Mouse (Mus musculus): ENCODE results near the gene Gfi1. TPM values are rescaled to one million over a fixed set of nuclear protein-coding genes. Genes with fewer than 3 reads are reported as not detected.

The Gfi1 gene
- polyA plus RNA-seq (2014; fragmentation: Nextera tagmentation; extraction: Ambion mirVana): 0.13 TPM in 1 of 2 replicates, not detected in the other

GRCm38 (mm10) chr5:107725435-107726261, at the start of gene Gfi1:
Gene Gfi1 (minus strand): TSS chr5:107726036.
- no peaks in the 10 kb centered on the region for H3K36me3 ChIP-seq (ENCODE audit: control insufficient read depth, insufficient read depth, low read length)
- H3K27me3 ChIP-seq (ENCODE audit: control insufficient read depth, insufficient read depth, low read length): peaks cover 84% of the 10 kb centered on the region
- H3K4me2 ChIP-seq (ENCODE audit: low read depth, severe bottlenecking): peak within 1 kb of the TSS; percentile 43
- H3K9me3 ChIP-seq (ENCODE audit: control insufficient read depth, low read length): no peaks in the 10 kb centered on the region
- peaks cover 32% of the 10 kb centered on the region for H3K4me1 ChIP-seq (ENCODE audit: control insufficient read depth, insufficient read depth, low read length)
- no peak within 1 kb of the TSS for H3K9ac ChIP-seq (ENCODE audit: low read length)
- ATAC-seq (ENCODE audit: insufficient number of reproducible peaks, low FRiP score, low TSS enrichment, low read depth) (no peak), DNase-seq (ENCODE audit: low spot score) (peak; percentile 67)
- 1% methylated on average over 37 of the region's 41 CpGs for whole genome bisulfite sequencing
- H3K27ac ChIP-seq (replicated peaks; ENCODE audit: low read depth, low read length): no peak within 1 kb of the TSS
- H3K4me3 ChIP-seq (ENCODE audit: low read depth, low read length): peak within 1 kb of the TSS; percentile 24

- no peak overlapping the region for H3K27ac ChIP-seq (replicated peaks; ENCODE audit: low read depth, low read length)
- H3K27me3 ChIP-seq (ENCODE audit: control insufficient read depth, insufficient read depth, low read length): no peaks in the 10 kb centered on the region
- no peak overlapping the region for H3K4me2 ChIP-seq (ENCODE audit: low read depth, severe bottlenecking)
- H3K9ac ChIP-seq (ENCODE audit: low read length): no peak overlapping the region
- ATAC-seq (ENCODE audit: insufficient number of reproducible peaks, low FRiP score, low TSS enrichment, low read depth) (no peak), DNase-seq (ENCODE audit: low spot score) (no peak)
- H3K4me1 ChIP-seq (ENCODE audit: control insufficient read depth, insufficient read depth, low read length): no peaks in the 10 kb centered on the region
- no peak overlapping the region for H3K4me3 ChIP-seq (ENCODE audit: low read depth, low read length)
- WGBS: 88% methylated on average over 5 of the region's 5 CpGs
- no peaks in the 10 kb centered on the region for H3K9me3 ChIP-seq (ENCODE audit: control insufficient read depth, low read length)
- peaks cover 3% of the 10 kb centered on the region; the same call in 1 of the 2 replicates for H3K36me3 ChIP-seq (ENCODE audit: control insufficient read depth, insufficient read depth, low read length)
These were observed 46.2 kb upstream of the Gfi1 start for GRCm38 (mm10) chr5:107772049-107772448.

- H3K36me3 ChIP-seq (ENCODE audit: control insufficient read depth, insufficient read depth, low read length): peaks cover 3% of the 10 kb centered on the region; the same call in 1 of the 2 replicates
- H3K27me3 ChIP-seq (ENCODE audit: control insufficient read depth, insufficient read depth, low read length): no peaks in the 10 kb centered on the region
- 96% methylated on average over 1 of the region's 1 CpGs for WGBS
- ATAC-seq (ENCODE audit: insufficient number of reproducible peaks, low FRiP score, low TSS enrichment, low read depth) (no peak), DNase-seq (ENCODE audit: low spot score) (no peak)
- no peak overlapping the region for H3K27ac ChIP-seq (replicated peaks; ENCODE audit: low read depth, low read length)
- H3K4me3 ChIP-seq (ENCODE audit: low read depth, low read length): no peak overlapping the region
- no peaks in the 10 kb centered on the region for H3K9me3 ChIP-seq (ENCODE audit: control insufficient read depth, low read length)
- no peak overlapping the region for H3K4me2 ChIP-seq (ENCODE audit: low read depth, severe bottlenecking)
- no peak overlapping the region for H3K9ac ChIP-seq (ENCODE audit: low read length)
- H3K4me1 ChIP-seq (ENCODE audit: control insufficient read depth, insufficient read depth, low read length): no peaks in the 10 kb centered on the region
These were observed 42.4 kb upstream of the Gfi1 start for GRCm38 (mm10) chr5:107768224-107768623.

- no peak for DNase-seq (ENCODE audit: low spot score)
- Histone ChIP-seq H3K27ac (replicated peaks; ENCODE audit: low read depth, low read length) (no peak overlapping the region), H3K4me1 (ENCODE audit: control insufficient read depth, insufficient read depth, low read length) (no peaks in the 10 kb centered on the region), H3K27me3 (ENCODE audit: control insufficient read depth, insufficient read depth, low read length) (no peaks in the 10 kb centered on the region), H3K36me3 (ENCODE audit: control insufficient read depth, insufficient read depth, low read length) (peaks cover 3% of the 10 kb centered on the region; the same call in 1 of the 2 replicates), H3K4me2 (ENCODE audit: low read depth, severe bottlenecking) (no peak overlapping the region), H3K4me3 (ENCODE audit: low read depth, low read length) (no peak overlapping the region), H3K9ac (ENCODE audit: low read length) (no peak overlapping the region), H3K9me3 (ENCODE audit: control insufficient read depth, low read length) (no peaks in the 10 kb centered on the region)
- WGBS: 94% methylated on average over 4 of the region's 4 CpGs
- ATAC-seq (ENCODE audit: insufficient number of reproducible peaks, low FRiP score, low TSS enrichment, low read depth): no peak
These were observed 40.1 kb upstream of the Gfi1 start for GRCm38 (mm10) chr5:107765946-107766345.

GRCm38 (mm10) chr5:107764486-107764885, 38.6 kb upstream of the Gfi1 start:
- Histone ChIP-seq H3K36me3 (ENCODE audit: control insufficient read depth, insufficient read depth, low read length) (peaks cover 3% of the 10 kb centered on the region; the same call in 1 of the 2 replicates), H3K27me3 (ENCODE audit: control insufficient read depth, insufficient read depth, low read length) (no peaks in the 10 kb centered on the region), H3K4me1 (ENCODE audit: control insufficient read depth, insufficient read depth, low read length) (no peaks in the 10 kb centered on the region), H3K4me3 (ENCODE audit: low read depth, low read length) (no peak overlapping the region), H3K27ac (replicated peaks; ENCODE audit: low read depth, low read length) (no peak overlapping the region), H3K9me3 (ENCODE audit: control insufficient read depth, low read length) (no peaks in the 10 kb centered on the region), H3K4me2 (ENCODE audit: low read depth, severe bottlenecking) (no peak overlapping the region), H3K9ac (ENCODE audit: low read length) (no peak overlapping the region)
- WGBS: 83% methylated on average over 1 of the region's 1 CpGs
- ATAC-seq (ENCODE audit: insufficient number of reproducible peaks, low FRiP score, low TSS enrichment, low read depth) (no peak), DNase-seq (ENCODE audit: low spot score) (no peak)

- Histone ChIP-seq H3K9ac (ENCODE audit: low read length) (no peak overlapping the region), H3K36me3 (ENCODE audit: control insufficient read depth, insufficient read depth, low read length) (peaks cover 3% of the 10 kb centered on the region; the same call in 1 of the 2 replicates), H3K4me3 (ENCODE audit: low read depth, low read length) (no peak overlapping the region), H3K4me2 (ENCODE audit: low read depth, severe bottlenecking) (no peak overlapping the region), H3K4me1 (ENCODE audit: control insufficient read depth, insufficient read depth, low read length) (no peaks in the 10 kb centered on the region), H3K9me3 (ENCODE audit: control insufficient read depth, low read length) (no peaks in the 10 kb centered on the region), H3K27me3 (ENCODE audit: control insufficient read depth, insufficient read depth, low read length) (no peaks in the 10 kb centered on the region), H3K27ac (replicated peaks; ENCODE audit: low read depth, low read length) (no peak overlapping the region)
- no peak for DNase-seq (ENCODE audit: low spot score)
- no peak for ATAC-seq (ENCODE audit: insufficient number of reproducible peaks, low FRiP score, low TSS enrichment, low read depth)
These were observed 37.8 kb upstream of the Gfi1 start for GRCm38 (mm10) chr5:107763674-107764073.

- WGBS: 63% methylated on average over 5 of the region's 5 CpGs
- no peaks in the 10 kb centered on the region for H3K9me3 ChIP-seq (ENCODE audit: control insufficient read depth, low read length)
- no peaks in the 10 kb centered on the region for H3K27me3 ChIP-seq (ENCODE audit: control insufficient read depth, insufficient read depth, low read length)
- H3K4me2 ChIP-seq (ENCODE audit: low read depth, severe bottlenecking): no peak overlapping the region
- H3K4me3 ChIP-seq (ENCODE audit: low read depth, low read length): no peak overlapping the region
- DNase-seq (ENCODE audit: low spot score): no peak
- H3K27ac ChIP-seq (replicated peaks; ENCODE audit: low read depth, low read length): no peak overlapping the region
- H3K9ac ChIP-seq (ENCODE audit: low read length): no peak overlapping the region
- no peak for ATAC-seq (ENCODE audit: insufficient number of reproducible peaks, low FRiP score, low TSS enrichment, low read depth)
- no peaks in the 10 kb centered on the region for H3K36me3 ChIP-seq (ENCODE audit: control insufficient read depth, insufficient read depth, low read length)
- no peaks in the 10 kb centered on the region for H3K4me1 ChIP-seq (ENCODE audit: control insufficient read depth, insufficient read depth, low read length)
These were observed 33.3 kb upstream of the Gfi1 start for GRCm38 (mm10) chr5:107759121-107759520.

- Histone ChIP-seq H3K27ac (replicated peaks; ENCODE audit: low read depth, low read length) (no peak overlapping the region), H3K4me3 (ENCODE audit: low read depth, low read length) (no peak overlapping the region), H3K36me3 (ENCODE audit: control insufficient read depth, insufficient read depth, low read length) (no peaks in the 10 kb centered on the region; the same call in 1 of the 2 replicates), H3K4me1 (ENCODE audit: control insufficient read depth, insufficient read depth, low read length) (no peaks in the 10 kb centered on the region), H3K27me3 (ENCODE audit: control insufficient read depth, insufficient read depth, low read length) (no peaks in the 10 kb centered on the region), H3K9me3 (ENCODE audit: control insufficient read depth, low read length) (no peaks in the 10 kb centered on the region), H3K4me2 (ENCODE audit: low read depth, severe bottlenecking) (no peak overlapping the region), H3K9ac (ENCODE audit: low read length) (no peak overlapping the region)
- 72% methylated on average over 2 of the region's 2 CpGs for WGBS
- no peak for ATAC-seq (ENCODE audit: insufficient number of reproducible peaks, low FRiP score, low TSS enrichment, low read depth)
- no peak for DNase-seq (ENCODE audit: low spot score)
These were observed 30.2 kb upstream of the Gfi1 start for GRCm38 (mm10) chr5:107756072-107756471.
